Mouse (Mus musculus): ENCODE results near the gene Krtap28-10. TPM values are rescaled to one million over a fixed set of nuclear protein-coding genes. Genes with fewer than 3 reads are reported as not detected.

Krtap28-10 gene
- total and polyA plus RNA-seq, 3 experiments: not detected

DNA sequence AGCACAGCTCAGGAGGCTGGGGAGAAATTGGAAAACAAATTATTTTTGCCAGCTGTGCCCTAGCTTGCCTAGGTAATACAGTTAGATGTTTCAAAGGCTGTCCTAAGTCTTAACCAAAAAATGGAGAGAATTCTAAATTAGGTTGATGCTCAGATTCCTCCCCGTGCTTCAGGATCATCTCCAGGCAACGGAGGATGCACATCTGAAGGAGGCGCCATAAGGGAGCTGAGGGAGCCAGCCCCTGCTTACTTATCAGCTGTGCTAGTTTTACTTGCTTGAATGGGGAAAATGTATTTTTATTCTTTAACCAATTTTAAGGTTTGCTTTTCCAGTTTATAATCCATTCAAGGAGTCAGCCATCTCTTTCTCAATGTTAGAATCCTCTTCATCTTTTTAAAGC lies 48.3 kb downstream of the Krtap28-10 start:
- no peak overlapping the region for H3K27ac ChIP-seq
- H3K9ac ChIP-seq (ENCODE audit: low read depth, low read length): no peak overlapping the region
- WGBS: 86% methylated on average over 3 of the region's 3 CpGs
- DNase-seq: no peak
- H3K27me3 ChIP-seq (ENCODE audit: control insufficient read depth, insufficient read depth, low read length): no peaks in the 10 kb centered on the region
- no peaks in the 10 kb centered on the region for H3K4me1 ChIP-seq (ENCODE audit: control insufficient read depth, insufficient read depth, low read length)
- H3K79me2 ChIP-seq (replicated peaks; ENCODE audit: control insufficient read depth, insufficient read depth, low read length): no peaks in the 10 kb centered on the region
- TF ChIP-seq CTCF (IDR thresholded peaks at IDR 0.05) (no peak), POLR2A (IDR thresholded peaks at IDR 0.05; ENCODE audit: insufficient read depth, low read depth, low read length) (no peak), EP300 (IDR thresholded peaks at IDR 0.05; ENCODE audit: insufficient read depth, low read depth, low read length) (no peak)
- intact Hi-C loops (cut with DNase I): no loop called here
- H3K36me3 ChIP-seq (ENCODE audit: control insufficient read depth, insufficient read depth, low read length): no peaks in the 10 kb centered on the region
- no peak overlapping the region for H3K4me3 ChIP-seq

DNA sequence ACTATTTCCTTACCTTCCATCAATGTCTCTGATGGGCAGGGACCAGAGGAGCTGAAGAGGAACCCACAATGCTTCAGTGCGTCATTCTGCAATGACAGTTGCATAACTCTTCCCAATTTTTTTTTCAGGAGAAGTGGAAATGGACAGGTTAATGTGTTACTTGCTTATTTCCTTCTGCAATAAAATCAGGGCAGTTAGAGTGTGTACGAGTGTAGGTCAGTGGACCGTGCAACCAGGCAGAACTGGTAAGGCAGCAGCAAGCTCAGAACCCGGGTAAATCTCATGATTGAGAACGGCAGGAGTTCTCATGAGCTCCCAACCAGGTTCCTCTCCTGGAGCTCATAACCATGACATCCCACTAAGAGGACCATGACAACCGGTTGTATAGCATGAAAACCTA lies 50.2 kb downstream of the Krtap28-10 start:
- Histone ChIP-seq H3K27me3 (ENCODE audit: control insufficient read depth, insufficient read depth, low read length) (no peaks in the 10 kb centered on the region), H3K4me1 (ENCODE audit: control insufficient read depth, insufficient read depth, low read length) (no peaks in the 10 kb centered on the region; the same call in 1 of the 2 replicates), H3K27ac (no peak overlapping the region), H3K79me2 (replicated peaks; ENCODE audit: control insufficient read depth, insufficient read depth, low read length) (no peaks in the 10 kb centered on the region), H3K36me3 (ENCODE audit: control insufficient read depth, insufficient read depth, low read length) (no peaks in the 10 kb centered on the region), H3K9ac (ENCODE audit: low read depth, low read length) (no peak overlapping the region), H3K4me3 (no peak overlapping the region)
- WGBS: 91% methylated on average over 6 of the region's 6 CpGs
- no peak for DNase-seq
- intact Hi-C loops (cut with DNase I): no loop called here
- TF ChIP-seq EP300 (IDR thresholded peaks at IDR 0.05; ENCODE audit: insufficient read depth, low read depth, low read length) (no peak), POLR2A (IDR thresholded peaks at IDR 0.05; ENCODE audit: insufficient read depth, low read depth, low read length) (no peak), CTCF (IDR thresholded peaks at IDR 0.05) (no peak)

DNA sequence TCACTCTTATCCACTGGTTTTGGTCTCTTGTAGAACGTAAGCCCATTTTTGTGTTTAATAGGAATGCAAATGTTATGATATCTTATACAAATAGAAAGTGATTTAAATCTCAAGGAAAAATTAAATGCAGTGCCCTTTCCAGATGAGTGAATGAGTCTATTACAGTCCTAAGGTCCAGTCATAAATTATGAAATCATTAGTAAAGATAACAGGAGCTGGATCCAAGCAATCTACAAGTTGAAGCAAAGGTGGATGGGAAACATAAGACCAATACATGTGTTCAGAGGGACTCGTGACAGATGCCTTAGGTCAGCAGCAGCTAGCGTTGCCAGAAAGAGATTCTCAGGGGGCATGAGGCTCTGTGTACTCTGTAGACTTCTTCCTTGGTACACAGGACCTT lies 50.7 kb downstream of the Krtap28-10 start:
- Histone ChIP-seq H3K27ac (no peak overlapping the region), H3K4me3 (no peak overlapping the region), H3K27me3 (ENCODE audit: control insufficient read depth, insufficient read depth, low read length) (no peaks in the 10 kb centered on the region), H3K9ac (ENCODE audit: low read depth, low read length) (no peak overlapping the region), H3K36me3 (ENCODE audit: control insufficient read depth, insufficient read depth, low read length) (no peaks in the 10 kb centered on the region), H3K4me1 (ENCODE audit: control insufficient read depth, insufficient read depth, low read length) (no peaks in the 10 kb centered on the region; the same call in 1 of the 2 replicates), H3K79me2 (replicated peaks; ENCODE audit: control insufficient read depth, insufficient read depth, low read length) (no peaks in the 10 kb centered on the region)
- intact Hi-C loops (cut with DNase I): no loop called here
- WGBS: 81% methylated on average over 3 of the region's 3 CpGs
- DNase-seq: no peak
- TF ChIP-seq EP300 (IDR thresholded peaks at IDR 0.05; ENCODE audit: insufficient read depth, low read depth, low read length): no peak

Other genes starting within 250 kb of the Krtap28-10 start
- gene Agfg1, start 203.0 kb downstream of the Krtap28-10 start, total RNA-seq (2021): 10 to 100 TPM; 27.9 to 29.8 TPM
- gene Agfg1, start 203.0 kb downstream of the Krtap28-10 start, polyA plus RNA-seq (2012; rRNA removed): 28.2 and 47.5 TPM in 2 replicates
- not detected for gene A030005L19Rik, start 129.2 kb downstream of the Krtap28-10 start, total RNA-seq (2021)
- 0.53 and 0.76 TPM in 2 replicates for gene A030005L19Rik, start 129.2 kb downstream of the Krtap28-10 start, polyA plus RNA-seq (2012; rRNA removed)
- gene A030014E15Rik, start 117.6 kb downstream of the Krtap28-10 start, total RNA-seq (2021): not detected
- not detected in 2 replicates for gene A030014E15Rik, start 117.6 kb downstream of the Krtap28-10 start, polyA plus RNA-seq (2012; rRNA removed)
- not detected for gene Gm6217, start 111.1 kb downstream of the Krtap28-10 start, total RNA-seq (2021)
- gene Gm6217, start 111.1 kb downstream of the Krtap28-10 start, polyA plus RNA-seq (2012; rRNA removed): not detected in 2 replicates
- not detected for gene A030003K21Rik, start 99.1 kb downstream of the Krtap28-10 start, total RNA-seq (2021)
- gene A030003K21Rik, start 99.1 kb downstream of the Krtap28-10 start, polyA plus RNA-seq (2012; rRNA removed): not detected in 2 replicates
- gene Gm7544, start 86.5 kb downstream of the Krtap28-10 start, total RNA-seq (2021): not detected
- not detected in 2 replicates for gene Gm7544, start 86.5 kb downstream of the Krtap28-10 start, polyA plus RNA-seq (2012; rRNA removed)
- gene Gm47955, start 82.2 kb downstream of the Krtap28-10 start, total RNA-seq (2021): not detected
- gene Gm47955, start 82.2 kb downstream of the Krtap28-10 start, polyA plus RNA-seq (2012; rRNA removed): not detected in 2 replicates
- not detected for gene Gm47959, start 41.9 kb downstream of the Krtap28-10 start, total RNA-seq (2021)
- gene Gm47959, start 41.9 kb downstream of the Krtap28-10 start, polyA plus RNA-seq (2012; rRNA removed): not detected in 2 replicates
- gene Slc19a3, start 4.0 kb downstream of the Krtap28-10 start, total RNA-seq (2021): under 1 TPM; 0.20 to 0.39 TPM
- gene Slc19a3, start 4.0 kb downstream of the Krtap28-10 start, polyA plus RNA-seq (2012; rRNA removed): 0.66 and 1.00 TPM in 2 replicates
- not detected for gene Gm47969, start 2.5 kb upstream of the Krtap28-10 start, total RNA-seq (2021)
- not detected in 2 replicates for gene Gm47969, start 2.5 kb upstream of the Krtap28-10 start, polyA plus RNA-seq (2012; rRNA removed)
- not detected for gene A030005K14Rik, start 16.9 kb upstream of the Krtap28-10 start, total RNA-seq (2021)
- gene A030005K14Rik, start 16.9 kb upstream of the Krtap28-10 start, polyA plus RNA-seq (2012; rRNA removed): not detected in 2 replicates
- not detected for gene Krtap28-13, start 18.4 kb upstream of the Krtap28-10 start, total RNA-seq (2021)
- gene Krtap28-13, start 18.4 kb upstream of the Krtap28-10 start, polyA plus RNA-seq (2012; rRNA removed): not detected in 2 replicates
- not detected for gene Ccl20, start 74.3 kb upstream of the Krtap28-10 start, total RNA-seq (2021)
- 0.20 TPM in 1 of 2 replicates, not detected in the other for gene Ccl20, start 74.3 kb upstream of the Krtap28-10 start, polyA plus RNA-seq (2012; rRNA removed)
- not detected for gene Daw1, start 117.3 kb upstream of the Krtap28-10 start, total RNA-seq (2021)
- 0.08 TPM in 1 of 2 replicates, not detected in the other for gene Daw1, start 117.3 kb upstream of the Krtap28-10 start, polyA plus RNA-seq (2012; rRNA removed)

All from heart, adult 2 months (tissue).